Comparison of ENCODE assay signal across 10 mouse cellular contexts in the genomic region with DNA sequence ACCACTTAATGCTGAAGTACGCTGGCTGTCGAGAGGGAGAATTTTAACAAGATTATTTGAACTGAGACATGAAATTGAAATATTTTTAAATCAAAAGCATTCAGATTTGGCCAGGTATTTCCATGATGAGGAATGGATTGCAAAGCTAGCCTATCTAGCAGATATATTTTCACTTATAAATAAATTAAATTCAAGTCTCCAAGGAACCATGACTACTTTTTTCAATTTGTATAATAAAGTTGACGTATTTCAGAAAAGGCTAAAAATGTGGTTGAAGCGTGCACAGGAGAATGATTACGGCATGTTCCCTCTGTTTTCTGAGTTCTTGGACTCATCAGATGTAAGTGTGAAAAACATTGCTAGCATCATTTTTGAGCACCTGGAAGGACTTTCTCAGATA. TPM values are rescaled to one million over a fixed set of nuclear protein-coding genes. Genes with fewer than 3 reads are reported as not detected.
DNase-seq lines count a peak whose midpoint lies in the region; ATAC-seq lines count a peak whose summit lies in the region.
"Had no signal": no experiment of that assay in that cellular context is flagged by ENCODE, and none has a peak within 500 bp of the region (broad histone marks: within the 10 kb centered on the region; RNA-seq: fewer than 3 reads in every experiment).

A gene (plus strand): TSS at position 301 of the 400 bp plus-strand sequence.

- WGBS in lung, embryonic 15.5 days, result 91% methylated on average over 5 of the region's 5 CpGs
- WGBS in embryonic facial prominence, embryonic 10.5 days, result 95% methylated on average over 5 of the region's 5 CpGs
- 98% methylated on average over 5 of the region's 5 CpGs for WGBS in hindbrain, embryonic 13.5 days
- WGBS in neural tube, embryonic 12.5 days, result 95% methylated on average over 5 of the region's 5 CpGs

- no peak for DNase-seq in lung, postnatal 4 days
- DNase-seq in embryonic facial prominence, embryonic 10.5 days (ENCODE audit: low spot score), result no peak
- DNase-seq in gastrocnemius, postnatal 36 days, result no peak
- DNase-seq in gastrocnemius, postnatal 14 days, result no peak
- DNase-seq in heart, postnatal 25 days (ENCODE audit: low spot score), result no peak
- DNase-seq: right cerebral cortex, postnatal 4 days had no signal

- H3K4me1 ChIP-seq in lung, embryonic 15.5 days, result peaks cover 6% of the 10 kb centered on the region; the same call in 1 of the 2 replicates
- H3K4me1 ChIP-seq in embryonic facial prominence, embryonic 10.5 days, result peaks cover 18% of the 10 kb centered on the region
- peaks cover 11% of the 10 kb centered on the region for H3K4me1 ChIP-seq in hindbrain, embryonic 13.5 days (replicated peaks)
- peaks cover 9% of the 10 kb centered on the region; the same call in 1 of the 2 replicates for H3K4me1 ChIP-seq in neural tube, embryonic 12.5 days

- no peak for ATAC-seq in lung, embryonic 15.5 days (ENCODE audit: borderline replicate concordance, extremely low read depth, low FRiP score, low TSS enrichment)
- ATAC-seq in hindbrain, embryonic 13.5 days (ENCODE audit: low FRiP score), result no peak
- ATAC-seq in neural tube, embryonic 12.5 days (ENCODE audit: low FRiP score, low read depth), result no peak

- no peaks in the 10 kb centered on the region for H3K9me3 ChIP-seq in lung, embryonic 15.5 days
- H3K9me3 ChIP-seq in embryonic facial prominence, embryonic 10.5 days, result no peaks in the 10 kb centered on the region
- H3K9me3 ChIP-seq in hindbrain, embryonic 13.5 days, result no peaks in the 10 kb centered on the region
- no peaks in the 10 kb centered on the region for H3K9me3 ChIP-seq in neural tube, embryonic 12.5 days

- H3K9ac ChIP-seq in lung, embryonic 15.5 days, result no peak within 1 kb of the TSS
- no peak within 1 kb of the TSS for H3K9ac ChIP-seq in hindbrain, embryonic 13.5 days
- no peak within 1 kb of the TSS for H3K9ac ChIP-seq in neural tube, embryonic 12.5 days

- 0 out of 2 replicates have a peak, but pooled peaks cover 2% of the 10 kb centered on the region for H3K36me3 ChIP-seq in lung, embryonic 15.5 days
- peaks cover 21% of the 10 kb centered on the region; the same call in 1 of the 2 replicates for H3K36me3 ChIP-seq in embryonic facial prominence, embryonic 10.5 days (replicated peaks)
- peaks cover 32% of the 10 kb centered on the region for H3K36me3 ChIP-seq in hindbrain, embryonic 13.5 days
- H3K36me3 ChIP-seq in neural tube, embryonic 12.5 days, result no peaks in the 10 kb centered on the region

- H3K27ac ChIP-seq in lung, embryonic 15.5 days, result no peak within 1 kb of the TSS
- no peak within 1 kb of the TSS for H3K27ac ChIP-seq in embryonic facial prominence, embryonic 10.5 days (replicated peaks)
- H3K27ac ChIP-seq in hindbrain, embryonic 13.5 days, result no peak within 1 kb of the TSS
- H3K27ac ChIP-seq in neural tube, embryonic 12.5 days, result no peak within 1 kb of the TSS

- no peaks in the 10 kb centered on the region for H3K27me3 ChIP-seq in lung, embryonic 15.5 days
- H3K27me3 ChIP-seq in embryonic facial prominence, embryonic 10.5 days (replicated peaks; ENCODE audit: low read depth, poor library complexity, severe bottlenecking), result no peaks in the 10 kb centered on the region
- H3K27me3 ChIP-seq in hindbrain, embryonic 13.5 days, result no peaks in the 10 kb centered on the region
- no peaks in the 10 kb centered on the region for H3K27me3 ChIP-seq in neural tube, embryonic 12.5 days (replicated peaks)

- intact Hi-C loops in gastrocnemius, postnatal 36 days (cut with DNase I), result no loop called here
- intact Hi-C loops in gastrocnemius, postnatal 14 days (cut with DNase I; ENCODE audit: low total_unique reads), result no loop called here
- intact Hi-C loops in heart, postnatal 25 days (cut with DNase I), result no loop called here

- no peak within 1 kb of the TSS for H3K4me2 ChIP-seq in lung, embryonic 15.5 days
- no peak within 1 kb of the TSS for H3K4me2 ChIP-seq in hindbrain, embryonic 13.5 days
- no peak within 1 kb of the TSS for H3K4me2 ChIP-seq in neural tube, embryonic 12.5 days (replicated peaks)

- H3K4me3 ChIP-seq in lung, embryonic 15.5 days, result no peak within 1 kb of the TSS
- H3K4me3 ChIP-seq in embryonic facial prominence, embryonic 10.5 days, result no peak within 1 kb of the TSS
- H3K4me3 ChIP-seq in hindbrain, embryonic 13.5 days, result no peak within 1 kb of the TSS
- H3K4me3 ChIP-seq in neural tube, embryonic 12.5 days, result no peak within 1 kb of the TSS
- H3K4me3 ChIP-seq: erythroblast, embryonic 14.5 days had no signal

RNA-seq across cellular contexts. Expression of the gene that starts here (rescaled TPM):
- 18.8 and 21.3 TPM in 2 replicates for polyA plus RNA-seq in lung, embryonic 15.5 days (2015; fragmentation: Nextera tagmentation; extraction: Ambion mirVana)
- polyA plus RNA-seq in embryonic facial prominence, embryonic 10.5 days (2016; fragmentation: Nextera tagmentation; extraction: Ambion mirVana), result 11.9 and 12.1 TPM in 2 replicates
- 20.5 and 21.5 TPM in 2 replicates for polyA plus RNA-seq in hindbrain, embryonic 13.5 days (2015; fragmentation: Nextera tagmentation; extraction: Ambion mirVana)
- 13.9 and 15.4 TPM in 2 replicates for polyA plus RNA-seq in neural tube, embryonic 12.5 days (2016; fragmentation: Nextera tagmentation; extraction: Ambion mirVana)
- total RNA-seq in gastrocnemius, postnatal 36 days (2021), result 1 to 10 TPM in 1 of 2 experiments, under 1 TPM in 1; 0.77 to 1.2 TPM
- 1 to 10 TPM in 1 of 2 experiments, under 1 TPM in 1; 0.94 to 1.1 TPM for total RNA-seq in gastrocnemius, postnatal 14 days (2021)
- 1 to 10 TPM; 1.5 TPM for total RNA-seq in heart, postnatal 25 days (2021)
